Mouse (Mus musculus) gastrocnemius, postnatal 14 days (tissue): ENCODE measurements around the gene Ptpn13. TPM values are rescaled to one million over a fixed set of nuclear protein-coding genes. Genes with fewer than 3 reads are reported as not detected.

Experiments used
- DNase-seq: peaks from one replicate; pipeline ENCODE4 v3.0.0; 2021; ENCODE audit warnings: mixed read lengths
- intact Hi-C: fragments of 180-260 bp; cut with DNase I; formaldehyde crosslinking; loops from one replicate; pipeline ENCODE4 v1.15.1; 2025; ENCODE audit warnings: low total_unique reads
- total RNA-seq, 2 experiments: library from RNA; stranded (reverse); gene quantifications; 2 replicates each; pipeline ENCODE4 v1.2.3; 2021

The Ptpn13 gene
- total RNA-seq, 2 experiments from 2014 or later = 5.4 to 6.0 TPM

- DNase-seq = no peak
- intact Hi-C loops = no loop called here
Observed at GRCm38 (mm10) chr5:103450663-103451062, 25.7 kb downstream of the Ptpn13 start.

GRCm38 (mm10) chr5:103453361-103454140, 28.6 kb downstream of the Ptpn13 start:
- DNase-seq = no peak
- intact Hi-C loops = no loop called here

- intact Hi-C loops = no loop called here
- DNase-seq = no peak
Observed at GRCm38 (mm10) chr5:103456794-103457193, 31.8 kb downstream of the Ptpn13 start.

GRCm38 (mm10) chr5:103458411-103458810, 33.4 kb downstream of the Ptpn13 start:
- DNase-seq = no peak
- intact Hi-C loops = no loop called here

GRCm38 (mm10) chr5:103458959-103459675, 34.1 kb downstream of the Ptpn13 start:
- DNase-seq = no peak
- intact Hi-C loops = no loop called here

GRCm38 (mm10) chr5:103460903-103461302, 35.9 kb downstream of the Ptpn13 start:
- intact Hi-C loops = no loop called here
- no peak for DNase-seq

GRCm38 (mm10) chr5:103463661-103464219, 38.7 kb downstream of the Ptpn13 start:
- intact Hi-C loops = no loop called here
- DNase-seq = no peak

- intact Hi-C loops = no loop called here
- DNase-seq = no peak
Observed at GRCm38 (mm10) chr5:103464329-103464728, 39.3 kb downstream of the Ptpn13 start.

GRCm38 (mm10) chr5:103464771-103465170, 39.8 kb downstream of the Ptpn13 start:
- intact Hi-C loops = no loop called here
- DNase-seq = no peak

GRCm38 (mm10) chr5:103472670-103473069, 47.7 kb downstream of the Ptpn13 start:
- intact Hi-C loops = no loop called here
- DNase-seq = no peak

GRCm38 (mm10) chr5:103473467-103474096, 48.6 kb downstream of the Ptpn13 start:
- no peak for DNase-seq
- intact Hi-C loops = no loop called here

GRCm38 (mm10) chr5:103474259-103474658, 49.3 kb downstream of the Ptpn13 start:
- intact Hi-C loops = no loop called here
- no peak for DNase-seq

- DNase-seq = no peak
- intact Hi-C loops = no loop called here
Observed at GRCm38 (mm10) chr5:103475503-103475902, 50.5 kb downstream of the Ptpn13 start.

- intact Hi-C loops = no loop called here
- DNase-seq = no peak
Observed at GRCm38 (mm10) chr5:103479503-103479902, 54.5 kb downstream of the Ptpn13 start.

GRCm38 (mm10) chr5:103481222-103481621, 56.2 kb downstream of the Ptpn13 start:
- intact Hi-C loops = no loop called here
- no peak for DNase-seq

GRCm38 (mm10) chr5:103487001-103487400, 62.0 kb downstream of the Ptpn13 start:
- DNase-seq = no peak
- intact Hi-C loops = no loop called here

- no peak for DNase-seq
- intact Hi-C loops = no loop called here
Observed at GRCm38 (mm10) chr5:103490964-103491363, 66.0 kb downstream of the Ptpn13 start.

- DNase-seq = no peak
- intact Hi-C loops = no loop called here
Observed at GRCm38 (mm10) chr5:103491788-103492187, 66.8 kb downstream of the Ptpn13 start.

GRCm38 (mm10) chr5:103497061-103497460, 72.1 kb downstream of the Ptpn13 start:
- intact Hi-C loops = no loop called here
- DNase-seq = no peak

- intact Hi-C loops = no loop called here
- no peak for DNase-seq
Observed at GRCm38 (mm10) chr5:103497480-103497879, 72.5 kb downstream of the Ptpn13 start.
